Mouse (Mus musculus) layer of hippocampus, adult 2 months (tissue): ENCODE results near the gene Nfe2. TPM values are rescaled to one million over a fixed set of nuclear protein-coding genes. Genes with fewer than 3 reads are reported as not detected.

Experiments used
- DNase-seq, 2 experiments: peaks; one replicate each; pipeline ENCODE4 v3.0.0; 2022; ENCODE audit warnings: low spot score in 2 of 2
- H3K27ac ChIP-seq: fragments of 200-600 bp; 2 replicates; pipeline ENCODE4 v1.8.1; 2022
- H3K4me3 ChIP-seq: fragments of 200-600 bp; 2 replicates; pipeline ENCODE4 v1.8.1; 2022; ENCODE audit warnings: mild to moderate bottlenecking
- CTCF ChIP-seq: fragments of 200-600 bp; conservative IDR thresholded peaks from 2 replicates; pipeline ENCODE4 v1.8.1; 2022; ENCODE audit warnings: antibody characterized with exemption, mild to moderate bottlenecking, moderate library complexity
- total RNA-seq, 2 experiments: library from RNA; stranded (reverse); gene quantifications; 2 replicates each; pipeline ENCODE4 v1.2.3; 2021

Gene Nfe2
- total RNA-seq, 2 experiments from 2014 or later = not detected

GRCm38 (mm10) chr15:103299644-103300043 is 41.4 kb upstream of the Nfe2 start:
- peak overlapping the region; percentile 39 for H3K4me3 ChIP-seq
- no peak for DNase-seq
- TF ChIP-seq CTCF = no peak
- H3K27ac ChIP-seq = peak overlapping the region; percentile 88

- no peak for DNase-seq
- no peak for TF ChIP-seq CTCF
- H3K27ac ChIP-seq = peak overlapping the region; percentile 88
- no peak overlapping the region for H3K4me3 ChIP-seq
Measured at GRCm38 (mm10) chr15:103298861-103299616, 40.8 kb upstream of the Nfe2 start.

- DNase-seq = no peak
- H3K4me3 ChIP-seq = no peak overlapping the region
- no peak for TF ChIP-seq CTCF
- H3K27ac ChIP-seq = 0 out of 2 replicates have a peak overlapping the region, but pooled peaks have one; percentile 43
Measured at GRCm38 (mm10) chr15:103298026-103298425, 39.8 kb upstream of the Nfe2 start.

GRCm38 (mm10) chr15:103297313-103297712 is 39.1 kb upstream of the Nfe2 start:
- DNase-seq = no peak
- 0 out of 2 replicates have a peak overlapping the region, but pooled peaks have one; percentile 43 for H3K27ac ChIP-seq
- H3K4me3 ChIP-seq = no peak overlapping the region
- TF ChIP-seq CTCF = no peak

- Histone ChIP-seq H3K4me3 (no peak overlapping the region), H3K27ac (no peak overlapping the region)
- no peak for TF ChIP-seq CTCF
- DNase-seq = no peak
Measured at GRCm38 (mm10) chr15:103295851-103296250, 37.6 kb upstream of the Nfe2 start.

- H3K4me3 ChIP-seq = no peak overlapping the region
- no peak for DNase-seq
- no peak for TF ChIP-seq CTCF
Measured at GRCm38 (mm10) chr15:103294649-103295048, 36.4 kb upstream of the Nfe2 start.

GRCm38 (mm10) chr15:103293375-103293774 is 35.2 kb upstream of the Nfe2 start:
- Histone ChIP-seq H3K4me3 (no peak overlapping the region), H3K27ac (no peak overlapping the region)
- DNase-seq = no peak
- TF ChIP-seq CTCF = peak; percentile 41

More at GRCm38 (mm10) chr15:103294649-103295048, 36.4 kb upstream of the Nfe2 start:
- no peak overlapping the region for H3K27ac ChIP-seq

- no peak for TF ChIP-seq CTCF
- Histone ChIP-seq H3K4me3 (no peak overlapping the region), H3K27ac (no peak overlapping the region)
- DNase-seq = no peak
Measured at GRCm38 (mm10) chr15:103292673-103293345, 34.6 kb upstream of the Nfe2 start.

GRCm38 (mm10) chr15:103290843-103291242 is 32.6 kb upstream of the Nfe2 start:
- Histone ChIP-seq H3K4me3 (no peak overlapping the region), H3K27ac (no peak overlapping the region)
- no peak for DNase-seq
- TF ChIP-seq CTCF = no peak

- Histone ChIP-seq H3K4me3 (no peak overlapping the region), H3K27ac (no peak overlapping the region)
- no peak for TF ChIP-seq CTCF
- no peak for DNase-seq
Measured at GRCm38 (mm10) chr15:103290417-103290816, 32.2 kb upstream of the Nfe2 start.

GRCm38 (mm10) chr15:103289600-103289999 is 31.4 kb upstream of the Nfe2 start:
- H3K27ac ChIP-seq = no peak overlapping the region

GRCm38 (mm10) chr15:103285778-103286417 is 27.7 kb upstream of the Nfe2 start:
- Histone ChIP-seq H3K27ac (peak overlapping the region; percentile 51; the same call in 1 of the 2 replicates), H3K4me3 (no peak overlapping the region)
- DNase-seq = peak in 1 of 2 experiments; percentile 50
- no peak for TF ChIP-seq CTCF

More at GRCm38 (mm10) chr15:103289600-103289999, 31.4 kb upstream of the Nfe2 start:
- DNase-seq = no peak
- no peak overlapping the region for H3K4me3 ChIP-seq
- TF ChIP-seq CTCF = no peak

GRCm38 (mm10) chr15:103284647-103285046 is 26.4 kb upstream of the Nfe2 start:
- Histone ChIP-seq H3K27ac (no peak overlapping the region), H3K4me3 (no peak overlapping the region)
- no peak for DNase-seq
- peak; percentile 48 for TF ChIP-seq CTCF
